Mouse (Mus musculus): ENCODE data around the gene 1110008P14Rik. TPM values are rescaled to one million over a fixed set of nuclear protein-coding genes. Genes with fewer than 3 reads are reported as not detected.

1110008P14Rik gene
- polyA plus RNA-seq, 1 experiment = 104 TPM

DNA sequence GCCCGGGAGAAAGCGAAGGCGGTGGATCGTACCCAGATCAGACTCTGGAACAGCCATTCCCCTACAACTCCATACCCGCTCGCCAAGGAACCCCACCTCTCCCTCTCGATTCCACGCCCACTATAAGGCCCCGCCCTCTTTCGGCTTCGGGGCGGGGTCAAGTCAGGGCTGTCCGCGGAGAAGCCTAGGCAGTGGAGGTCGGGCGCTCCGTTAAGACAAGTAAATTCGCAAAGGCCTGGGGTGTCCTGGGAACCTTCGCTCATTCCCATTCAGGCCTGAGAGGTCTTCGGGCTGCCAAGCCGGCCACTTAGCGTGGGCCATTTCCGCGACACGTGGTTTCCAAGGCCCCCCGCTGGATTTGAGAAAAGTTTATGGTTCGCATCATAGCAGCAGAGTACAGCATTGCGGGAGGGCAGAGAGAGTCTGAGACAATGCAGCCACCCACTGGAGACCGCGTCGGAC is 13.8 kb upstream of the 1110008P14Rik start, which contains the start of gene Ptges2:
TSS of gene Ptges2 (plus strand) at position 413 of the 462 bp plus-strand sequence.
- H3K79me2 ChIP-seq (ENCODE audit: control insufficient read depth, insufficient read depth) = peaks cover 30% of the 10 kb centered on the region
- no peaks in the 10 kb centered on the region for H3K27me3 ChIP-seq (ENCODE audit: control insufficient read depth, insufficient read depth, insufficient read length)
- H3ac ChIP-seq (ENCODE audit: control insufficient read depth, insufficient read length, low read depth) = peak within 1 kb of the TSS; percentile 95
- peaks cover 18% of the 10 kb centered on the region for H3K79me3 ChIP-seq (ENCODE audit: low read depth)
- peaks cover 9% of the 10 kb centered on the region for H3K36me3 ChIP-seq (ENCODE audit: control insufficient read depth, insufficient read depth)
- TF ChIP-seq MAX (IDR thresholded peaks at IDR 0.05) (peak; percentile 77), CTCF (IDR thresholded peaks at IDR 0.05; ENCODE audit: control insufficient read depth, insufficient read depth, insufficient read length) (no peak), USF1 (IDR thresholded peaks at IDR 0.05; ENCODE audit: low read depth) (peak; percentile 95), FOSL1 (IDR thresholded peaks at IDR 0.05; ENCODE audit: insufficient read depth, low read length, poor library complexity, severe bottlenecking) (no peak), MYOG (IDR thresholded peaks at IDR 0.05; ENCODE audit: control insufficient read depth, extremely low read depth, insufficient read length) (no peak), CEBPB (IDR thresholded peaks at IDR 0.05; ENCODE audit: low read depth) (no peak), MYOD1 (IDR thresholded peaks at IDR 0.05; ENCODE audit: control insufficient read depth, insufficient read length, low read depth) (no peak)
- peak within 1 kb of the TSS; percentile 86 for H3K4me3 ChIP-seq (ENCODE audit: insufficient read depth, poor library complexity, severe bottlenecking)

DNA sequence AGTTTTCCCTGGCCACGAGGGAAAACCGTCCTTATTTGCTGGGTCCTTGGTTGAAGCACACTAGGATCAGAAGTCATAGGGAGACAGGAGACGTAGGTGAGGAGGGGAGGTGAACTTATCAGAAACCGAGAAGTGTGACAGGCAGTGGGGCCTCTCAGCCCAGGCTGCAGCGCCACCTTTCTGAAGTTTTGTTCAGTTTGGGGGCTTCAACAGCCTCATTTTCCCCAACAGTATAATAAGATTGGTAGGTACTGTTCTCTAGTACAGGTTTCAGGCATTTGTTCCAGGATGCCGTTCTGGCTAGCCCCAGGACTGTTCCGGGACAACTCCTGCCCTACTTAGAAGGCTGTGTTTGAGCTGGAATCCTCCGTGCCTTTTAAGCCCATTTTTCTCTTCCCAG is 13.2 kb upstream of the 1110008P14Rik start:
- Histone ChIP-seq H3K4me3 (ENCODE audit: insufficient read depth, poor library complexity, severe bottlenecking) (peak overlapping the region; percentile 86), H3K36me3 (ENCODE audit: control insufficient read depth, insufficient read depth) (peaks cover 9% of the 10 kb centered on the region), H3K27me3 (ENCODE audit: control insufficient read depth, insufficient read depth, insufficient read length) (no peaks in the 10 kb centered on the region), H3K79me3 (ENCODE audit: low read depth) (peaks cover 18% of the 10 kb centered on the region), H3ac (ENCODE audit: control insufficient read depth, insufficient read length, low read depth) (peak overlapping the region; percentile 71), H3K79me2 (ENCODE audit: control insufficient read depth, insufficient read depth) (peaks cover 30% of the 10 kb centered on the region)
- peak; percentile 11 for TF ChIP-seq CTCF (IDR thresholded peaks at IDR 0.05; ENCODE audit: control insufficient read depth, insufficient read depth, insufficient read length)
- no peak for TF ChIP-seq USF1 (IDR thresholded peaks at IDR 0.05; ENCODE audit: low read depth)
- TF ChIP-seq FOSL1 (IDR thresholded peaks at IDR 0.05; ENCODE audit: insufficient read depth, low read length, poor library complexity, severe bottlenecking) = no peak
- TF ChIP-seq MAX (IDR thresholded peaks at IDR 0.05) = no peak
- no peak for TF ChIP-seq MYOD1 (IDR thresholded peaks at IDR 0.05; ENCODE audit: control insufficient read depth, insufficient read length, low read depth)

DNA sequence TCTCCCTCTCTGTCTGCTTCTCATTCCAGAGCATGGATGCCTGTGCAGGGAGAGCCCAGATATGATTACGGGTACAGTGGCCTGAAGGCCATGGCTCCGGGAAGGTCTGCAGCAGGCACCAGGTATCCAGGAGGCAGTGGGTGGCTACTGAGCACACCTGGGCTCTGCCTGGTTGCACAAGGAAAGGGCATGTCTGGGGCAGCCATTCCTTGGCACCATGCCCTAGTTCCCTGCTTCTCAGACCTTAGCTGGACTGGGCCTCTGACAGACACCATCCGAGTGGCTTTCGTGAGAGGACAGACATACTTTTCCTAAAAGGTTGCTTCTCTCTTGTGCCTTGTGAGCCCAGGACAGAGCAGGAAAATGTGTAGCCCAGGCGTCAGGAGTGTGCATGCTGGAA is 10.3 kb upstream of the 1110008P14Rik start:
- H3K79me2 ChIP-seq (ENCODE audit: control insufficient read depth, insufficient read depth) = peaks cover 11% of the 10 kb centered on the region
- peaks cover 18% of the 10 kb centered on the region for H3K27me3 ChIP-seq (ENCODE audit: control insufficient read depth, insufficient read depth, insufficient read length)
- no peaks in the 10 kb centered on the region for H3K36me3 ChIP-seq (ENCODE audit: control insufficient read depth, insufficient read depth)
- no peak overlapping the region for H3ac ChIP-seq (ENCODE audit: control insufficient read depth, insufficient read length, low read depth)
- TF ChIP-seq MYOG (IDR thresholded peaks at IDR 0.05; ENCODE audit: control insufficient read depth, extremely low read depth, insufficient read length) (no peak), CEBPB (IDR thresholded peaks at IDR 0.05; ENCODE audit: low read depth) (no peak), USF1 (IDR thresholded peaks at IDR 0.05; ENCODE audit: low read depth) (no peak), MYOD1 (IDR thresholded peaks at IDR 0.05; ENCODE audit: control insufficient read depth, insufficient read length, low read depth) (no peak), CTCF (IDR thresholded peaks at IDR 0.05; ENCODE audit: control insufficient read depth, insufficient read depth, insufficient read length) (no peak), FOSL1 (IDR thresholded peaks at IDR 0.05; ENCODE audit: insufficient read depth, low read length, poor library complexity, severe bottlenecking) (no peak), MAX (IDR thresholded peaks at IDR 0.05) (no peak)
- H3K4me3 ChIP-seq (ENCODE audit: insufficient read depth, poor library complexity, severe bottlenecking) = no peak overlapping the region
- H3K79me3 ChIP-seq (ENCODE audit: low read depth) = peaks cover 5% of the 10 kb centered on the region

DNA sequence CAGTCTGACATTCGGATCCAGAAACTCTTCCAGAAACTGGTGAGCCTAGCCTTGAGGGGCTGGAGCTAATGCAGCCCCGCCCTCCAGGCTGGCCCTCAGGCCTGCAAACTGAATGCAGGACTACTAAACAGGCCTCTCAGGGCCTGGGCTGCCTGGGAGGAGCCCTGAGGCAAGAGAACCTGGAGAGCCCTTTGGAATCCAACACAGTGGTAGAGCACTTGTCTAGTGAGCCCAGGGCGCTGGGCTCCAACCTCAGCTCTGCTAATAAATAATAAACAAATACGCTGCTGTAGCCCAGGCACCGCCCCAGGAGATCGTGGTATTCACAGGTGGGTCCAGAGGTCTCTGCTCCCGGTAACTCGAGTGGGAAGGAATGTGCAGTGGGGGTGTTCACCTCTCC is 9.1 kb upstream of the 1110008P14Rik start:
- no peak overlapping the region for H3K4me3 ChIP-seq (ENCODE audit: insufficient read depth, poor library complexity, severe bottlenecking)
- no peaks in the 10 kb centered on the region for H3K36me3 ChIP-seq (ENCODE audit: control insufficient read depth, insufficient read depth)
- no peak overlapping the region for H3ac ChIP-seq (ENCODE audit: control insufficient read depth, insufficient read length, low read depth)
- TF ChIP-seq CEBPB (IDR thresholded peaks at IDR 0.05; ENCODE audit: low read depth) (no peak), FOSL1 (IDR thresholded peaks at IDR 0.05; ENCODE audit: insufficient read depth, low read length, poor library complexity, severe bottlenecking) (no peak), CTCF (IDR thresholded peaks at IDR 0.05; ENCODE audit: control insufficient read depth, insufficient read depth, insufficient read length) (no peak), MYOD1 (IDR thresholded peaks at IDR 0.05; ENCODE audit: control insufficient read depth, insufficient read length, low read depth) (no peak), MYOG (IDR thresholded peaks at IDR 0.05; ENCODE audit: control insufficient read depth, extremely low read depth, insufficient read length) (no peak), USF1 (IDR thresholded peaks at IDR 0.05; ENCODE audit: low read depth) (no peak), MAX (IDR thresholded peaks at IDR 0.05) (no peak)
- peaks cover 23% of the 10 kb centered on the region for H3K27me3 ChIP-seq (ENCODE audit: control insufficient read depth, insufficient read depth, insufficient read length)
- no peaks in the 10 kb centered on the region for H3K79me3 ChIP-seq (ENCODE audit: low read depth)
- no peaks in the 10 kb centered on the region for H3K79me2 ChIP-seq (ENCODE audit: control insufficient read depth, insufficient read depth)

DNA sequence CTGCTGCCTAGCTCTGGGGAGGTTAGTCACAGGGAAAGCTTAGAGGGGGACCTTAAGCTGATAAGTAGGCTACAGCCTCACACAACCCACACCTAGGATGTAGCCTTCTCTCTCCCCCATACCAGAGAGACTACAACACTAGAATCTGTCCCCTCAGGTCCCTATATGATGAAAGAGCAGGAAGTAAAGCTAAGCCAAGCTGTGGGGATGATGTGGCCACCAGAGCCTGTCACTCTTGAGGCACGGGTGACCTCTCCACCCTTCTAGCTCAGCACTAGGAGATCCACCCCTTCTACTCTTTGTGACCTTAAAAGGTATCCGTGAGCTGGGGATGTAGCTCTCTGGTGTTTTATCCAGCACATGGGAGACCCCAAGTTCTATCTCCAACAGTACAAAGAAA is 7.4 kb upstream of the 1110008P14Rik start:
- Histone ChIP-seq H3K79me3 (ENCODE audit: low read depth) (no peaks in the 10 kb centered on the region), H3K36me3 (ENCODE audit: control insufficient read depth, insufficient read depth) (no peaks in the 10 kb centered on the region), H3K4me3 (ENCODE audit: insufficient read depth, poor library complexity, severe bottlenecking) (no peak overlapping the region), H3ac (ENCODE audit: control insufficient read depth, insufficient read length, low read depth) (no peak overlapping the region), H3K79me2 (ENCODE audit: control insufficient read depth, insufficient read depth) (no peaks in the 10 kb centered on the region), H3K27me3 (ENCODE audit: control insufficient read depth, insufficient read depth, insufficient read length) (peaks cover 23% of the 10 kb centered on the region)
- no peak for TF ChIP-seq MAX (IDR thresholded peaks at IDR 0.05)
- TF ChIP-seq USF1 (IDR thresholded peaks at IDR 0.05; ENCODE audit: low read depth) = no peak
- no peak for TF ChIP-seq CEBPB (IDR thresholded peaks at IDR 0.05; ENCODE audit: low read depth)
- no peak for TF ChIP-seq MYOG (IDR thresholded peaks at IDR 0.05; ENCODE audit: control insufficient read depth, extremely low read depth, insufficient read length)
- TF ChIP-seq CTCF (IDR thresholded peaks at IDR 0.05; ENCODE audit: control insufficient read depth, insufficient read depth, insufficient read length) = no peak
- TF ChIP-seq FOSL1 (IDR thresholded peaks at IDR 0.05; ENCODE audit: insufficient read depth, low read length, poor library complexity, severe bottlenecking) = no peak
